Mouse (Mus musculus) embryonic stem cell, embryonic (primary cell): Measurements from ENCODE around the gene Pla2r1.

Experiments used
- CTCF ChIA-PET, 4 experiments: fragments of 300-600 bp in 2 of 4; fragments of 350-600 bp in 2 of 4; sonication (Branson Sonifier 250); formaldehyde crosslinking; loops; one replicate each; lab custom pipeline; 2022; ENCODE audit warnings: inconsistent platforms in 2 of 4; lab: Charles Lee
- POLR2A ChIA-PET, 4 experiments: fragments of 300-600 bp in 2 of 4; fragments of 350-600 bp in 2 of 4; sonication (Branson Sonifier 250); formaldehyde crosslinking; loops; one replicate each; lab custom pipeline; 2022; ENCODE audit warnings: antibody characterized with exemption in 4 of 4, inconsistent platforms in 1 of 4; lab: Charles Lee

The Pla2r1 gene

DNA sequence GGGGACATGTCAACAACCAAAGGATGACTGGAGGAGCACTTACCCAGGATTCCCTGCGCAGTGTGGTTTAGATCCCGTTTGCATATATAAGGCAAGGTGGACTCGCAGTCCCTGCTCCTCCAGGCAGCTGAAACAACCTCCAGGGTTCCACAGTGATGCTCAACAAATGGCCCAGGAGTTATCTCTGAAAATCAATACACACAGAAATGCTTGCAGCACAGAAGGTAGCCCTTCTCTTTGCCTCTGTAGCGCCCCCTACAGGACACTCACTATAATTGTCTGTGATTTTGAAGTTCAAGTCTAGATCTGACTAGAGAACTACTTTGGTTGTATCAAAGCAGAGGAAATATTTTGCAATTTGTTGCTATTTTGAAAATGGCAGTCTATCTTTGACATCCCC is 38.2 kb downstream of the Pla2r1 start:
- ChIA-PET CTCF (interaction anchor here in 1 of 4 experiments (0.6 kb wide), 1 partner anchor 39 kb away, joined by 4 read pairs; no protein-coding TSS in a partner anchor), POLR2A (no interaction called here)

DNA sequence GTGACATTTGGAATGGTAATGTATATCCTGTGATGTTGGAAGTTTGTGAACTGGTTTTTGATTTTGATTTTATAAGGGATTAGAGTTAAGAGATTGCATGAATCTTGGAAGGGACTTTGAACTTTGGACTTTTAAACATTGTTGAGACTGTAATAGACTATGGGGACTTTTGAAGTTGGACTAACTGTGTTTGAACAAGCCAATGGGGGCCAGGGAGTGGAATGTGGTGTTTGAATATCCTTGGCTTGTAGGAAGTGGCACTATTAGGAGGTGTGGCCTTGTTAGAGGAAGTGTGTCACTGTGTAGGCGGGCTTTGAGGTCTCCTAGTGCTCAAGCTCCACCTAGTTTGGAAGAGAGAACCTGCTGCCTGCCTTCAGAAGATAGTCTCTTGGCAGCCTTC is 42.4 kb downstream of the Pla2r1 start:
- ChIA-PET CTCF (no interaction called here), POLR2A (no interaction called here)

GRCm38 (mm10) chr2:60505145-60505544 is 48.0 kb downstream of the Pla2r1 start:
- CTCF ChIA-PET: no interaction called here
- POLR2A ChIA-PET: interaction anchor here in 2 of 4 experiments (0.5 to 0.6 kb wide), 2 partner anchors 119 to 164 kb away, joined by 3 to 6 read pairs; no protein-coding TSS in a partner anchor

DNA sequence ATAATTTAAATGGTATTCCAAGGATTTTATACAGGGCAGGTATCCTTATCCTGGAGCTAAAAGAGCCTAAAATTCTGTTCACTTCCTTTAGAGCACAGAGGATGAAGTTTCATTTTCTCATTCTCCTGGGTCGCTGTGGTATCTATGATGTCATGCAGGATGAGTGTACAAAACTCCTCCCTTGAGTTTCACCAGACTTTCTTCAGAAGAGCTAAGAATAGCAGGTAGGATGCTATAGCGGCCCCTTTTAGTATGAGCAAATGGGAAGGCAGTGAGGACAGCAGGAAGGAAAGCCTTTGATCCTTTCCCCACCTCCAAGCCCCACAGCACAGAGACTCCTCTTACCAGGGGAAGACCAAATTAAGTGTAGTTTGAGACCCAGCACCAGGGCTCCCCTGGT is 48.4 kb downstream of the Pla2r1 start:
- CTCF ChIA-PET: no interaction called here
- POLR2A ChIA-PET: interaction anchor here in 1 of 4 experiments (0.6 kb wide), 1 partner anchor 163 kb away, joined by 3 read pairs; no protein-coding TSS in a partner anchor

GRCm38 (mm10) chr2:60503991-60504390 is 49.1 kb downstream of the Pla2r1 start:
- ChIA-PET POLR2A (no interaction called here), CTCF (no interaction called here)

GRCm38 (mm10) chr2:60500583-60501116 is 52.5 kb downstream of the Pla2r1 start:
- POLR2A ChIA-PET: no interaction called here
- CTCF ChIA-PET: no interaction called here

GRCm38 (mm10) chr2:60479906-60480305 is 73.2 kb downstream of the Pla2r1 start:
- ChIA-PET CTCF (no interaction called here), POLR2A (interaction anchor here in 1 of 4 experiments (0.6 kb wide), 1 partner anchor 14 kb away, joined by 3 read pairs; no protein-coding TSS in a partner anchor)

DNA sequence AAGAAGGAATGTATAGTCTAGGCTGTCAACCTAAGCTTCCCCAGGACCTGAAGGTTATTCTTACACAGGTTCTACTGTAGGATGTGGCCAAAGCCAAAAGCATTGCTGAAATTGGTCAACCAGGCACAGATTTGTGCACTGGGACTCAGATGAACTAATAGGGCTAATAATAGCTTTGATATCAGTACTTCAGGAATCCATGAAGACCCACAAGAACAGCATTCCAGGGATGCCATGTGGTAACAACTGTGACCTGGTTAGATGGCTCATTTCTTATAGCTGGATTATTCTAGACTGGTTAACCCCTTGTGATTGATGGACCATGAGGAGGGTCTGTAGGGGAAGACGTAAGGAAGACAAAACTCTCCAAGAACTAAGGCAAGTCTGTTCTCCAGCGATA is 74.3 kb downstream of the Pla2r1 start:
- CTCF ChIA-PET: interaction anchor here in 1 of 4 experiments (0.5 kb wide), 1 partner anchor 1012 kb away, joined by 3 read pairs; no protein-coding TSS in a partner anchor
- POLR2A ChIA-PET: no interaction called here

- POLR2A ChIA-PET: interaction anchor here in 1 of 4 experiments (0.5 kb wide), 1 partner anchor 43 kb away, joined by 3 read pairs; no protein-coding TSS in a partner anchor
- CTCF ChIA-PET: no interaction called here
These were observed 84.0 kb downstream of the Pla2r1 start for GRCm38 (mm10) chr2:60468901-60469770.

DNA sequence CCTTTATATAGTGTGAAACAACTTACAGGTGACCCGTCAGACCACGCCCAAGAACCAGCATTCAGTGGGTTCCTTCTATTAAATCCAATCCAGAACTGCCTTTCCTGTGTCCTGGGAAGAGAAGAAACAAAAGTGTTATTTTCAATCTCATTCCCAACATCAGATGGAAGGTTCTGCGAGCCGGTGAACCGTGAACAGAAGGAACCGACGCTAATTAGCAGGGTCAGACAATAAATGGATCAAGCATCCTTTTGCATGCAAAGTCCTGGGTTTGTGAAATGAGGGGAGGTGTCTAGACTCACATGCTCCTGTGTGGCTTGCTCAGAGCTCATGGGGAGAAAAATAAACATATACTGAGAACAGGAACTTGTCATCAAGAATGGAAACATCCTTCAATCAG is 100.7 kb downstream of the Pla2r1 start:
- POLR2A ChIA-PET: interaction anchor here in 1 of 4 experiments (0.8 kb wide), 1 partner anchor 435 kb away, joined by 3 read pairs; no protein-coding TSS in a partner anchor
- CTCF ChIA-PET: no interaction called here

DNA sequence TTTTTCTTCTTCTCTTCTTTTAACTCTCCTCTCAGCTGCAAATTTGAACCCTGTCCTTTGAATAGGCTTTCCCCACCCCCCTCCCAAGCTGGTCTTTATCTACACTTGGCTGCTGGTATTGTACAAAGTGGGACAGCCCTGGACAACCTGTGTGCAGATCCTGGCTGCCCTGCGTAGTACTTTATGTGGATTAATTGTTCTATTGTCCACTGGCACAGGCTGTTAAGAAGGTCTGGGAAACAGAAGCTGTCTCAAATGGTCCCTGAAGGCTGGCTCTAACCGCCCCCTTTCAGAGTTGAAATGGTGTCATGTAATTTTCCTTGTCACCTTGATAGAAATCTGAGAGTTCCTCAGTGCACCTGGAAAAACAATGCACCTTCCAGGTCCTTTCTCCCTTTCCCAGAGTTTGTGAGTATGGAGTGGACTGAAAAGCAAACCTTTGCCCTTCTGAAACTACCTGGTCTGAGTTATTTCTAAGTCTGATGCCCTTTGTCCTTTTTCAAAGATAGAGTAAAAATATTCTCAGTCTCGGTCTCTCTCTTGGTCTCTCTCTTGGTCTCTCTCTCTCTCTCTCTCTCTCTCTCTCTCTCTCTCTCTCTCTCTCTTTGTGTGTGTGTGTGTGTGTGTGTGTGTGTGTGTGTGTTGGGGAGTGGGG is 101.9 kb downstream of the Pla2r1 start:
- ChIA-PET POLR2A (interaction anchor here in 2 of 4 experiments (0.5 to 0.7 kb wide), 2 partner anchors 101 to 803 kb away, joined by 3 to 4 read pairs; no protein-coding TSS in a partner anchor), CTCF (interaction anchor here in 1 of 4 experiments (1.0 kb wide), 1 partner anchor 10 kb away, joined by 8 read pairs; no protein-coding TSS in a partner anchor)

DNA sequence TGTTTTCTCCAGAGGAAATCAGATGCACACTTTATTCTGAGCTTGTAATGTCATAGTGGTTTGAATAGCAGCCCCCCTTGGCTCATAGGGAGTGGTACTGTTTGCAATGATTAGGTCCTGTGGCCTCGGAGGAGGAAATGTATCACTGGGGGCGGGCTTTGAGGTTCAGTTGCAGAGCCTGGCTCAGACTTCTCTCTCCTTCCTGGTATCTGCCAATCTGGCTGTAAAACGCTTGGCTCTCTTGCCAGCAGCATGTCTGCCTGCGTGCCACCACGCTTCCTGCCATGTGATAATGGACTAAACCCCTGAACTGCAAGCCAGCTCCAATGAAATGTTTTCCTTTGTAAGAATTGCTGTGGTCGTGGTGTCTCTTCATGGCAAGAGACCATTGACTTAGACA is 103.4 kb downstream of the Pla2r1 start:
- CTCF ChIA-PET: no interaction called here
- POLR2A ChIA-PET: interaction anchor here in 1 of 4 experiments (0.6 to 1.2 kb wide), 2 partner anchors 8 to 14 kb away, joined by 3 to 4 read pairs; no protein-coding TSS in a partner anchor

- ChIA-PET POLR2A (interaction anchor here in 1 of 4 experiments (0.6 kb wide), 1 partner anchor 113 kb away, joined by 4 read pairs; no protein-coding TSS in a partner anchor), CTCF (interaction anchor here in 2 of 4 experiments (0.7 to 0.8 kb wide), 2 partner anchors 10 to 1010 kb away, joined by 3 read pairs; no protein-coding TSS in a partner anchor)
These were observed 108.2 kb downstream of the Pla2r1 start for GRCm38 (mm10) chr2:60444711-60445509.

GRCm38 (mm10) chr2:60443279-60443678 is 109.8 kb downstream of the Pla2r1 start:
- POLR2A ChIA-PET: no interaction called here

DNA sequence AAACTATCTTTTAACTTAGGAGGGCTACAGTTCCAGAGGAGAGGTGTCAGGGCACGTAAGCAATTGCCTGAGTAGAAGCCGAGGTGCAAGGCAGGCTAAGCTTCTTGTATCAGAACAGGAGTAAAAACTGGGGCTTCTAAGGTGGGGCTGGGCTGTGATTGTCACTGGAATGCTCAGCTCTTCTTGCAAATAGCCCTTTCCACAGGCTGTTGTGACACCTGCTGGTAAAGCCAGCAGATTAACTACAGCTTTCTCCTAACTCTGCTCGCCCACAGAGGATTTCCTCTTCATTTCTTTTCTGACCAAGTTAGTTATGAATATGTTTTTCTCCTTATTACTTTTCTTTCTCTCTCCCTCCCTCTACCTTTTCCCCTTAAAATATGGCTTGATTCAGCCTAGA is 111.2 kb downstream of the Pla2r1 start:
- POLR2A ChIA-PET: interaction anchor here in 3 of 4 experiments (0.5 to 1.1 kb wide), 7 partner anchors 18 to 247 kb away, joined by 3 read pairs; partner anchors contain the start of gene Ly75 (in 1 of the 3)
- CTCF ChIA-PET: interaction anchor here (0.5 to 2.0 kb wide), 32 partner anchors 9 to 1046 kb away, joined by 3 to 13 read pairs (median 3); partner anchors contain the start of genes Ly75 (in 1 of the 4) and Pla2r1 (in 1 of the 4)

More at GRCm38 (mm10) chr2:60443279-60443678, 109.8 kb downstream of the Pla2r1 start:
- CTCF ChIA-PET: interaction anchor here (0.6 to 2.0 kb wide), 13 partner anchors 24 to 1011 kb away, joined by 3 to 8 read pairs (median 3); partner anchors contain the start of gene Pla2r1 (in 2 of the 4)

- ChIA-PET CTCF (interaction anchor here in 1 of 4 experiments (0.7 kb wide), 1 partner anchor 692 kb away, joined by 14 read pairs; no protein-coding TSS in a partner anchor), POLR2A (interaction anchor here (0.6 to 1.6 kb wide), 10 partner anchors 22 to 1561 kb away, joined by 3 to 6 read pairs (median 4); partner anchors contain the start of gene Ly75 (in 1 of the 4))
These were observed 116.3 kb downstream of the Pla2r1 start for GRCm38 (mm10) chr2:60436802-60437201.

DNA sequence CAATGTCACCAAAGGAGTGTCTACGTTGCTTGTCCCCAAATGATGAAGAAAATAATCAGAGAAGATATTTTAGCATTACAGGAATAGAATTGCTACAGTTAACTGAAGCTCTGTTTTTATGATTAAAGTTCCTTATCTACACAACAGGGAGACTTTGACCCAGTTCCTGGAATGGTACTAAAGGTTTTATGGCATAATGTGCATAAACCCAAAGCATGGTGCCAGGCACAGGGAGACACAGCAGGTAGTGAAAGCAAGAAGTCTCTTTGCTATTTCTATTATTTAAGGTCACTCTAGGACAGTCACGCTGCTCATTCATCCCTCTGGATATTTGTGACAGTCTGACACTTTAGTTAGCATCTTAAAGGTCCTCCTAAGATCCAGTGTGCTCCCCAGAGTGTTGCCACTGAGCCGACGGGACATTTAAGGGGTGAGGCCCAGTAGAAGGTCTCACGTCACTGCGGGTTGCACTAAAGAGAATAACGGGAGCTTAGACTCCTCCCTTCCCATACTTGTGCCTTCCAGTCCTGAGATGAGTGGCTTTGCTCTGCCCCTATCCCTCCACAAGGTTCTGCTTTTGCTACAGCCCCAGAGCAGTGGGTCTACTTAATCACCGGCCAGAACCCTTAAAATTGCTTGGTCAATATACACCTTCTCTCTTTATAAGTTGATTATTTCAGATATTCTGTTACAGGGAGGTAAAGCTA is 122.6 kb downstream of the Pla2r1 start:
- CTCF ChIA-PET: interaction anchor here in 1 of 4 experiments (1.2 kb wide), 1 partner anchor 11 kb away, joined by 3 read pairs; no protein-coding TSS in a partner anchor
- POLR2A ChIA-PET: interaction anchor here in 2 of 4 experiments (0.7 to 1.3 kb wide), 4 partner anchors 16 to 198 kb away, joined by 3 to 7 read pairs (median 4); no protein-coding TSS in a partner anchor
